Mouse (Mus musculus) forebrain, embryonic 16.5 days (tissue): ENCODE data around the gene 2410131K14Rik. TPM values are rescaled to one million over a fixed set of nuclear protein-coding genes. Genes with fewer than 3 reads are reported as not detected.

Source experiments
- polyA plus RNA-seq: library from polyadenylated mRNA; unstranded; fragments of >200 nt; fragmentation: Nextera tagmentation; extraction: Ambion mirVana; gene quantifications from 2 replicates; pipeline ENCODE4 v1.2.1, GENCODE M21; 2015

Gene 2410131K14Rik
- polyA plus RNA-seq, 1 experiment from 2014 or later, result 18.6 TPM

Other genes with a start within 250 kb of the 2410131K14Rik start
- gene Tesc, start 217.5 kb upstream of the 2410131K14Rik start, polyA plus RNA-seq, result 7.7 and 10.3 TPM in 2 replicates
- 21.5 and 24.7 TPM in 2 replicates for gene Fbxw8, start 89.8 kb upstream of the 2410131K14Rik start, polyA plus RNA-seq
- gene Hrk, start 80.6 kb upstream of the 2410131K14Rik start, polyA plus RNA-seq, result 2.3 and 3.3 TPM in 2 replicates
- gene Rnft2, start 111 bp upstream of the 2410131K14Rik start, polyA plus RNA-seq, result 9.4 and 11.1 TPM in 2 replicates